Mouse (Mus musculus) limb, embryonic 11.5 days (tissue): ENCODE results near the gene Slc39a10. TPM values are rescaled to one million over a fixed set of nuclear protein-coding genes. Genes with fewer than 3 reads are reported as not detected.
A peak's percentile ranks its signal among the peaks of the same experiment; 100 is the strongest.

Source experiments
- ATAC-seq: fragments of 200-750 bp; cut with Nextera tagmentation; 2 replicates; pipeline ENCODE4 v1.8.0; 2017; ENCODE audit warnings: low read depth; ENCODE audit not compliant: insufficient number of reproducible peaks, low FRiP score, low TSS enrichment
- DNase-seq: peaks from one replicate; pipeline ENCODE4 v3.0.0-alpha.2; 2015; ENCODE audit warnings: low spot score
- H3K27ac ChIP-seq: fragments of 300-500 bp; sonication (generic); replicated peaks from 2 replicates; pipeline ENCODE4 v1.5.1; 2014; ENCODE audit warnings: low read depth, mild to moderate bottlenecking, low read length
- H3K27me3 ChIP-seq: fragments of 300-500 bp; sonication (generic); 2 replicates; pipeline ENCODE4 v1.6.1; 2014; ENCODE audit warnings: mild to moderate bottlenecking, low read length, mixed read lengths; ENCODE audit not compliant: control insufficient read depth, insufficient read depth
- H3K36me3 ChIP-seq: fragments of 300-500 bp; sonication (generic); 2 replicates; pipeline ENCODE4 v1.6.1; 2014; ENCODE audit warnings: mild to moderate bottlenecking, low read length, moderate library complexity, mixed read lengths; ENCODE audit not compliant: control insufficient read depth, insufficient read depth
- H3K4me1 ChIP-seq: fragments of 300-500 bp; sonication (generic); 2 replicates; pipeline ENCODE4 v1.6.1; 2014; ENCODE audit warnings: low read length, mixed read lengths; ENCODE audit not compliant: control insufficient read depth, insufficient read depth
- H3K4me2 ChIP-seq: fragments of 300-500 bp; sonication (generic); 2 replicates; pipeline ENCODE4 v1.6.1; 2014; ENCODE audit warnings: low read depth, mild to moderate bottlenecking, moderate library complexity; ENCODE audit not compliant: severe bottlenecking
- H3K4me3 ChIP-seq: fragments of 300-500 bp; sonication (generic); 2 replicates; pipeline ENCODE4 v1.5.1; 2014; ENCODE audit warnings: low read depth, low read length
- H3K9ac ChIP-seq: fragments of 300-500 bp; sonication (generic); 2 replicates; pipeline ENCODE4 v1.6.1; 2014; ENCODE audit warnings: mild to moderate bottlenecking, low read length
- H3K9me3 ChIP-seq: fragments of 300-500 bp; sonication (generic); 2 replicates; pipeline ENCODE4 v1.6.1; 2016; ENCODE audit warnings: low read length; ENCODE audit not compliant: control insufficient read depth
- WGBS: fragments of 180-500 bp; shearing (Covaris S2); extraction: QIAGEN DNeasy Blood & Tissue Kit; methylation state at CpG from one replicate; pipeline ENCODE4 v1.1.7; 2014; 5-methylcytosine and 5-hydroxymethylcytosine counted together
- polyA plus RNA-seq: library from polyadenylated mRNA; unstranded; fragments of >200 nt; fragmentation: Nextera tagmentation; extraction: Ambion mirVana; gene quantifications from 2 replicates; pipeline ENCODE4 v1.2.1, GENCODE M21; 2014

Gene Slc39a10
- polyA plus RNA-seq, 1 experiment from 2014 or later: 68.5 TPM

- Histone ChIP-seq H3K9ac (no peak overlapping the region), H3K27ac (peak overlapping the region; percentile 32; the same call in 1 of the 2 replicates), H3K4me2 (no peak overlapping the region), H3K27me3 (no peaks in the 10 kb centered on the region), H3K9me3 (no peaks in the 10 kb centered on the region), H3K4me1 (peaks cover 6% of the 10 kb centered on the region; the same call in 1 of the 2 replicates), H3K36me3 (no peaks in the 10 kb centered on the region), H3K4me3 (no peak overlapping the region)
- ATAC-seq: no peak
- no peak for DNase-seq
- 11% methylated on average over 6 of the region's 6 CpGs for WGBS
Observed at GRCm38 (mm10) chr1:46887908-46888307, 4.7 kb downstream of the Slc39a10 start.

- Histone ChIP-seq H3K9ac (no peak overlapping the region), H3K9me3 (no peaks in the 10 kb centered on the region), H3K4me2 (no peak overlapping the region), H3K4me3 (no peak overlapping the region), H3K4me1 (peaks cover 6% of the 10 kb centered on the region; the same call in 1 of the 2 replicates), H3K27me3 (no peaks in the 10 kb centered on the region), H3K27ac (no peak overlapping the region; the same call in 1 of the 2 replicates), H3K36me3 (no peaks in the 10 kb centered on the region)
- no peak for ATAC-seq
- no peak for DNase-seq
- WGBS: 19% methylated on average over 9 of the region's 9 CpGs
Observed at GRCm38 (mm10) chr1:46886091-46886490, 6.6 kb downstream of the Slc39a10 start.

GRCm38 (mm10) chr1:46885231-46885630, 7.4 kb downstream of the Slc39a10 start:
- Histone ChIP-seq H3K9ac (no peak overlapping the region), H3K9me3 (no peaks in the 10 kb centered on the region), H3K4me1 (peaks cover 6% of the 10 kb centered on the region; the same call in 1 of the 2 replicates), H3K4me2 (no peak overlapping the region), H3K27me3 (no peaks in the 10 kb centered on the region), H3K4me3 (no peak overlapping the region), H3K27ac (peak overlapping the region; percentile 8; the same call in 1 of the 2 replicates), H3K36me3 (no peaks in the 10 kb centered on the region)
- under 1% methylated on average over 3 of the region's 3 CpGs for WGBS
- ATAC-seq (no peak), DNase-seq (peak; percentile 28)

DNA sequence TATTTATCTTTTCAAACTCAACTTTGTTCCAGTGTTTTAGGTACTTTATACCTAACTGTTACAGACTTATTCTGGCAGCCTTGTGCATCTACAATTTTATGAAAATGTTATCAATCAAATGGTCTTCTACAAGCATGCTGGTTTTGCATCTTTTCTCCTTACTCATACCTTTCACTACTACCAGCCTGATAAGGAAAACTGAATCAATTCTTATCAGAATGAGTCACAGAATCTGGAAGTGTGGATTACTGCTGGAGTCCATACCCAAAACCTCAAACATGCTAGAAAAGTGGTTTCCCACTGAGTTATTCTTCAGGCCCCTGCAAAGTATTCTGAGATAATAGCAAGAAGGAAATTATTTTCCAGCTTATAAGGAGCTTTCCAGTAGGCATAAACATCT, 12.7 kb downstream of the Slc39a10 start:
- Histone ChIP-seq H3K36me3 (no peaks in the 10 kb centered on the region), H3K4me2 (no peak overlapping the region)

GRCm38 (mm10) chr1:46873770-46874169, 18.9 kb downstream of the Slc39a10 start:
- Histone ChIP-seq H3K4me3 (no peak overlapping the region), H3K4me1 (no peaks in the 10 kb centered on the region), H3K36me3 (no peaks in the 10 kb centered on the region), H3K4me2 (no peak overlapping the region), H3K27me3 (no peaks in the 10 kb centered on the region), H3K27ac (no peak overlapping the region), H3K9ac (no peak overlapping the region), H3K9me3 (no peaks in the 10 kb centered on the region)
- DNase-seq: no peak
- 78% methylated on average over 3 of the region's 3 CpGs for WGBS
- ATAC-seq: no peak

More for the DNA sequence above, 12.7 kb downstream of the Slc39a10 start:
- no peak overlapping the region for H3K9ac ChIP-seq
- H3K9me3 ChIP-seq: no peaks in the 10 kb centered on the region
- ATAC-seq: no peak
- H3K4me3 ChIP-seq: no peak overlapping the region
- no peak overlapping the region for H3K27ac ChIP-seq
- H3K27me3 ChIP-seq: no peaks in the 10 kb centered on the region
- DNase-seq: no peak
- H3K4me1 ChIP-seq: no peaks in the 10 kb centered on the region

DNA sequence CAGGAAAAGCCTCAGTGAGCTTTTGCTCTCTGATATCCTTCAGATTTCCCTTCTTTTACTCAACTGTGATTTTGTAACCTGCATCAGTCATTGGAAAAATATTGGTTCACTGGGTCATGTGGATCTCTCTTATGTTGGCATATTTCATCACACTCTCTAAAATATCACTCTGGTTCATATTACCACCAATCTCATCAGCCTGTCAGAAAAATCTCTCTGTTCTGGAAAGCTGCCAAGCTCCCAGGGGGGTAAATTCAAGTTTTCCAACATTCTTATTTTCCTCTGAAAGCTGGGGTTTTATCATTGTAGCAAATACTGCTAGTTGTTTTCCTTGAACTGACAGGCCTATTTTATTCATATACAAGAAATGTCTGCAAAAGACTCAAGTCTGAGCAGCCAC, 22.9 kb downstream of the Slc39a10 start:
- Histone ChIP-seq H3K9me3 (no peaks in the 10 kb centered on the region), H3K4me1 (no peaks in the 10 kb centered on the region), H3K27ac (no peak overlapping the region), H3K9ac (no peak overlapping the region), H3K36me3 (no peaks in the 10 kb centered on the region), H3K4me3 (no peak overlapping the region), H3K4me2 (no peak overlapping the region), H3K27me3 (no peaks in the 10 kb centered on the region)
- no peak for ATAC-seq
- no peak for DNase-seq

DNA sequence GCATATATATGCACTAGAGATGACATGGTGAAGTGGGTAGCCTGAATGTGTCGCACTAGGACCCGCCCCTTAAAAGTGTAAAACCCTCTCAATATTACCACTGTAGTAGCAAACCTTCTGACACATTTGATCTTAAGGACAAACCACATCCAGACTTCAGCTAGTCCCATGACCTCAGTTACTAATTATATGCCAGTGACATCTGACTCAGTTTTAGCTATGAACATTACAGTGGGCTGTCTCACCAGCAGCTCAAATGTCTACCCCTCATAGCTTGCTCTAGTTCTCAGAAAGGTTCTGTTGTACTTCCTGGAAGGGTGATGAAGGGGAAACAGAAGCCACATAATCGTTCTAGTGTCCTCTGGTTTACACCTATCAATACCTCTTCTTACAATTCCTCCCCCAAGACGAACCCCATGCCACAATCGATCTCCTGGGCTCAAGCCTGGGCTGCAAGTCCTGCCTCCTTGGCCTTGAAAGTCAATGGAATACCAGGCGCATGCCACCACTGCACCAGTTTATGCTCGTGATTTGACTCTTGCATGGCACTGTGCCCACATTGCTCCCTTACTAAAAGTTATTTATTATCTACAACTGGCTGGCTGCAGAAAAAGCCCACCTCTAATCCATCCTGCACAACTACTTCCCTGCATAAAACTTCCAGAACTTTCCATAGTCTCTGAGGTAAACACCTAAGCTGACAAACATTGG, 28.3 kb downstream of the Slc39a10 start:
- ATAC-seq: no peak
- WGBS: 86% methylated on average over 7 of the region's 7 CpGs
- Histone ChIP-seq H3K27me3 (no peaks in the 10 kb centered on the region), H3K4me3 (no peak overlapping the region), H3K27ac (no peak overlapping the region), H3K4me1 (no peaks in the 10 kb centered on the region), H3K36me3 (no peaks in the 10 kb centered on the region), H3K9me3 (no peaks in the 10 kb centered on the region), H3K4me2 (no peak overlapping the region), H3K9ac (no peak overlapping the region)
- DNase-seq: no peak

GRCm38 (mm10) chr1:46863434-46863833, 29.2 kb downstream of the Slc39a10 start:
- H3K4me1 ChIP-seq: no peaks in the 10 kb centered on the region
- no peaks in the 10 kb centered on the region for H3K9me3 ChIP-seq
- no peak overlapping the region for H3K9ac ChIP-seq
- no peak overlapping the region for H3K27ac ChIP-seq
- no peaks in the 10 kb centered on the region for H3K36me3 ChIP-seq
- WGBS: 81% methylated on average over 2 of the region's 2 CpGs
- H3K27me3 ChIP-seq: no peaks in the 10 kb centered on the region
- H3K4me3 ChIP-seq: no peak overlapping the region
- ATAC-seq (no peak), DNase-seq (no peak)
- H3K4me2 ChIP-seq: no peak overlapping the region

- Histone ChIP-seq H3K4me1 (no peaks in the 10 kb centered on the region), H3K9ac (no peak overlapping the region), H3K27ac (no peak overlapping the region), H3K4me2 (no peak overlapping the region), H3K27me3 (no peaks in the 10 kb centered on the region), H3K4me3 (no peak overlapping the region), H3K9me3 (no peaks in the 10 kb centered on the region), H3K36me3 (no peaks in the 10 kb centered on the region)
- no peak for ATAC-seq
- DNase-seq: no peak
- 77% methylated on average over 1 of the region's 1 CpGs for WGBS
Observed at GRCm38 (mm10) chr1:46860082-46860481, 32.6 kb downstream of the Slc39a10 start.
